25 mouse cellular contexts compared by ENCODE assay signal in the genomic region with DNA sequence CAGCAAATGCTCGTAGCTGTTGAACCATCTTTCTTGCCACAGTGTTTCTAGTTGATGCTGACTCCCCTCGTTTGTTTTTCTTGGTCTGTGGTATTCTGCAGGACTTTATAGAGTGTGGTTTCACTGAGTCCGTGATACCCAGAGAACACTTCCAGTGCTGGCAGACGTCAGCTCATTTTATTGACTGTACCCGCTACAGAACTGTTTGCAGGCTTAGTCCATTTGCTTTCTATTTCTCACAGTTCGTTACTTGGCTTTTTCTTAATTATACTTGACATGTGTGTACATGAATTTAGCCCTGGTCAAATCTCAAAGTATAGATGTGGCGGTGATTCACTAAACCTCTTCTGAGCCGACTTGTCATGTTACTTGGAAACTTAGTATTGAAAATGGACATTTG.
DNase-seq lines count a peak whose midpoint lies in the region; ATAC-seq lines count a peak whose summit lies in the region.
"Had no signal": no experiment of that assay in that cellular context is flagged by ENCODE, and none has a peak within 500 bp of the region (broad histone marks: within the 10 kb centered on the region; RNA-seq: fewer than 3 reads in every experiment).

No protein-coding gene starts in this region.

- ATAC-seq in limb, embryonic 12.5 days (ENCODE audit: insufficient number of reproducible peaks, insufficient read depth, low FRiP score, low TSS enrichment, low read depth) = no peak
- 0 out of 2 replicates have a peak, but pooled peaks have one; percentile 19 for ATAC-seq in lung, embryonic 15.5 days (ENCODE audit: borderline replicate concordance, extremely low read depth, low FRiP score, low TSS enrichment)
- ATAC-seq: forebrain, embryonic 14.5 days; forebrain, postnatal 0 days; Patski had no signal

- DNase-seq in limb, embryonic 10.5 days (ENCODE audit: low spot score) = no peak
- no peak for DNase-seq in lung, postnatal 10 days
- DNase-seq in NIH3T3 (ENCODE audit: low read depth) = peak; percentile 21
- peak; percentile 22 for DNase-seq in retina, postnatal 1 day
- no peak for DNase-seq in frontal cortex, postnatal 14 days (ENCODE audit: low spot score in 2 of 2)
- DNase-seq: adrenal gland, postnatal 10 days; adrenal gland, postnatal 36 days; cerebellum, adult 11 months; cerebellum, adult 2 months; cerebellum, adult 9-11 months; cerebellum, postnatal 25 days; forebrain, postnatal 0 days; gastrocnemius, postnatal 25 days; heart, adult 18-20 months; heart, postnatal 14 days; heart, postnatal 4 days had no signal

- no peak overlapping the region for H3K4me3 ChIP-seq in limb, embryonic 12.5 days (replicated peaks)
- H3K4me3 ChIP-seq in limb, embryonic 10.5 days = no peak overlapping the region
- H3K4me3 ChIP-seq in lung, embryonic 15.5 days = no peak overlapping the region
- H3K4me3 ChIP-seq: embryonic facial prominence, embryonic 12.5 days; embryonic facial prominence, embryonic 15.5 days; heart, embryonic 12.5 days; heart, embryonic 15.5 days had no signal

- H3K27ac ChIP-seq in limb, embryonic 12.5 days = peak overlapping the region; percentile 31; the same call in 1 of the 2 replicates
- H3K27ac ChIP-seq in limb, embryonic 10.5 days = no peak overlapping the region
- H3K27ac ChIP-seq in lung, embryonic 15.5 days = no peak overlapping the region
- H3K27ac ChIP-seq: embryonic facial prominence, embryonic 12.5 days; embryonic facial prominence, embryonic 15.5 days; heart, embryonic 15.5 days; hindbrain, embryonic 14.5 days had no signal

- H3K27me3 ChIP-seq in limb, embryonic 12.5 days = no peaks in the 10 kb centered on the region
- H3K27me3 ChIP-seq in limb, embryonic 10.5 days (ENCODE audit: low read depth, poor library complexity, severe bottlenecking) = no peaks in the 10 kb centered on the region
- H3K27me3 ChIP-seq in lung, embryonic 15.5 days = no peaks in the 10 kb centered on the region
- H3K27me3 ChIP-seq: embryonic facial prominence, embryonic 12.5 days; embryonic facial prominence, embryonic 15.5 days; heart, embryonic 12.5 days; heart, embryonic 15.5 days; Patski had no signal

- no peak overlapping the region for H3K4me2 ChIP-seq in limb, embryonic 12.5 days
- no peak overlapping the region for H3K4me2 ChIP-seq in lung, embryonic 15.5 days
- H3K4me2 ChIP-seq: embryonic facial prominence, embryonic 12.5 days; embryonic facial prominence, embryonic 15.5 days; heart, embryonic 12.5 days; heart, embryonic 15.5 days; hindbrain, embryonic 14.5 days had no signal

- H3K9me3 ChIP-seq in limb, embryonic 12.5 days = no peaks in the 10 kb centered on the region
- H3K9me3 ChIP-seq in limb, embryonic 10.5 days (replicated peaks) = no peaks in the 10 kb centered on the region
- no peaks in the 10 kb centered on the region for H3K9me3 ChIP-seq in lung, embryonic 15.5 days
- H3K9me3 ChIP-seq: embryonic facial prominence, embryonic 12.5 days; embryonic facial prominence, embryonic 15.5 days; heart, embryonic 12.5 days; heart, embryonic 15.5 days had no signal

- WGBS in limb, embryonic 12.5 days = 52% methylated on average over 8 of the region's 8 CpGs
- WGBS in limb, embryonic 10.5 days = 69% methylated on average over 8 of the region's 8 CpGs
- 49% methylated on average over 8 of the region's 8 CpGs for WGBS in lung, embryonic 15.5 days

- peaks cover 36% of the 10 kb centered on the region for H3K4me1 ChIP-seq in limb, embryonic 12.5 days (replicated peaks)
- H3K4me1 ChIP-seq in limb, embryonic 10.5 days = peaks cover 37% of the 10 kb centered on the region
- peaks cover 16% of the 10 kb centered on the region for H3K4me1 ChIP-seq in lung, embryonic 15.5 days

- no peaks in the 10 kb centered on the region for H3K36me3 ChIP-seq in limb, embryonic 12.5 days
- no peaks in the 10 kb centered on the region for H3K36me3 ChIP-seq in limb, embryonic 10.5 days
- H3K36me3 ChIP-seq in lung, embryonic 15.5 days = no peaks in the 10 kb centered on the region
- H3K36me3 ChIP-seq: embryonic facial prominence, embryonic 12.5 days; embryonic facial prominence, embryonic 15.5 days; heart, embryonic 12.5 days; heart, embryonic 15.5 days had no signal

- H3K9ac ChIP-seq in limb, embryonic 12.5 days (replicated peaks) = no peak overlapping the region
- no peak overlapping the region for H3K9ac ChIP-seq in lung, embryonic 15.5 days
- H3K9ac ChIP-seq: embryonic facial prominence, embryonic 12.5 days; embryonic facial prominence, embryonic 15.5 days; forebrain, postnatal 0 days; heart, embryonic 12.5 days; heart, embryonic 15.5 days; hindbrain, embryonic 14.5 days had no signal

Comparison
In these comparisons a context has a peak if more than half of its experiments do, and no peak if none do; other contexts are left out.
1. DNase-seq: peak in NIH3T3 (single experiment) and retina, postnatal 1 day (single experiment); none in limb, embryonic 10.5 days (single experiment), lung, postnatal 10 days (single experiment) and frontal cortex, postnatal 14 days (0 of 2).